Mouse (Mus musculus): ENCODE results near the gene Agtrap. TPM values are rescaled to one million over a fixed set of nuclear protein-coding genes. Genes with fewer than 3 reads are reported as not detected.

Agtrap gene
- polyA plus RNA-seq, 1 experiment, result 106 TPM

- Histone ChIP-seq H3K36me3 (ENCODE audit: control insufficient read depth, insufficient read depth, low read length) (no peaks in the 10 kb centered on the region), H3K27me3 (ENCODE audit: control insufficient read depth, insufficient read depth, low read length) (no peaks in the 10 kb centered on the region), H3K4me3 (ENCODE audit: control insufficient read depth, insufficient read depth, low read length) (no peak overlapping the region), H3K27ac (ENCODE audit: control insufficient read depth, insufficient read depth, low read length) (no peak overlapping the region), H3K4me1 (replicated peaks; ENCODE audit: control insufficient read depth, insufficient read depth, low read length) (no peaks in the 10 kb centered on the region)
- WGBS, result 48% methylated on average over 7 of the region's 7 CpGs
- no peak for DNase-seq
- no peak for TF ChIP-seq CTCF (IDR thresholded peaks at IDR 0.05; ENCODE audit: borderline replicate concordance, control insufficient read depth, extremely low read depth, insufficient read depth, low read length, poor library complexity)
- TF ChIP-seq POLR2A (IDR thresholded peaks at IDR 0.05; ENCODE audit: control insufficient read depth, extremely low read depth, insufficient read depth, low read length, poor library complexity), result no peak
Observed at GRCm38 (mm10) chr4:148108565-148109100, 20.8 kb upstream of the Agtrap start.

- Histone ChIP-seq H3K4me1 (replicated peaks; ENCODE audit: control insufficient read depth, insufficient read depth, low read length) (no peaks in the 10 kb centered on the region), H3K27me3 (ENCODE audit: control insufficient read depth, insufficient read depth, low read length) (no peaks in the 10 kb centered on the region), H3K27ac (ENCODE audit: control insufficient read depth, insufficient read depth, low read length) (no peak overlapping the region), H3K36me3 (ENCODE audit: control insufficient read depth, insufficient read depth, low read length) (no peaks in the 10 kb centered on the region), H3K4me3 (ENCODE audit: control insufficient read depth, insufficient read depth, low read length) (no peak overlapping the region)
- WGBS, result 75% methylated on average over 22 of the region's 22 CpGs
- TF ChIP-seq POLR2A (IDR thresholded peaks at IDR 0.05; ENCODE audit: control insufficient read depth, extremely low read depth, insufficient read depth, low read length, poor library complexity), result no peak
- TF ChIP-seq CTCF (IDR thresholded peaks at IDR 0.05; ENCODE audit: borderline replicate concordance, control insufficient read depth, extremely low read depth, insufficient read depth, low read length, poor library complexity), result no peak
- no peak for DNase-seq
Observed at GRCm38 (mm10) chr4:148107621-148108291, 19.9 kb upstream of the Agtrap start.

- Histone ChIP-seq H3K27me3 (ENCODE audit: control insufficient read depth, insufficient read depth, low read length) (no peaks in the 10 kb centered on the region), H3K4me1 (replicated peaks; ENCODE audit: control insufficient read depth, insufficient read depth, low read length) (peaks cover 26% of the 10 kb centered on the region), H3K36me3 (ENCODE audit: control insufficient read depth, insufficient read depth, low read length) (no peaks in the 10 kb centered on the region), H3K4me3 (ENCODE audit: control insufficient read depth, insufficient read depth, low read length) (no peak overlapping the region), H3K27ac (ENCODE audit: control insufficient read depth, insufficient read depth, low read length) (no peak overlapping the region)
- DNase-seq, result no peak
- TF ChIP-seq POLR2A (IDR thresholded peaks at IDR 0.05; ENCODE audit: control insufficient read depth, extremely low read depth, insufficient read depth, low read length, poor library complexity) (no peak), CTCF (IDR thresholded peaks at IDR 0.05; ENCODE audit: borderline replicate concordance, control insufficient read depth, extremely low read depth, insufficient read depth, low read length, poor library complexity) (no peak)
- WGBS, result 98% methylated on average over 3 of the region's 3 CpGs
Observed at GRCm38 (mm10) chr4:148104146-148104545, 16.3 kb upstream of the Agtrap start.

- peak; percentile 88 for DNase-seq
- H3K36me3 ChIP-seq (ENCODE audit: control insufficient read depth, insufficient read depth, low read length), result no peaks in the 10 kb centered on the region
- WGBS, result 18% methylated on average over 29 of the region's 29 CpGs
- H3K4me3 ChIP-seq (ENCODE audit: control insufficient read depth, insufficient read depth, low read length), result peak overlapping the region; percentile 36
- peak overlapping the region; percentile 44 for H3K27ac ChIP-seq (ENCODE audit: control insufficient read depth, insufficient read depth, low read length)
- TF ChIP-seq CTCF (IDR thresholded peaks at IDR 0.05; ENCODE audit: borderline replicate concordance, control insufficient read depth, extremely low read depth, insufficient read depth, low read length, poor library complexity) (peak; percentile 71; the same call in 1 of the 2 replicates), POLR2A (IDR thresholded peaks at IDR 0.05; ENCODE audit: control insufficient read depth, extremely low read depth, insufficient read depth, low read length, poor library complexity) (peak; percentile 59)
- H3K4me1 ChIP-seq (replicated peaks; ENCODE audit: control insufficient read depth, insufficient read depth, low read length), result peaks cover 48% of the 10 kb centered on the region
- H3K27me3 ChIP-seq (ENCODE audit: control insufficient read depth, insufficient read depth, low read length), result no peaks in the 10 kb centered on the region
Observed at GRCm38 (mm10) chr4:148101801-148102527, 14.1 kb upstream of the Agtrap start.

- no peaks in the 10 kb centered on the region for H3K36me3 ChIP-seq (ENCODE audit: control insufficient read depth, insufficient read depth, low read length)
- peak overlapping the region; percentile 25; the same call in 1 of the 2 replicates for H3K27ac ChIP-seq (ENCODE audit: control insufficient read depth, insufficient read depth, low read length)
- H3K27me3 ChIP-seq (ENCODE audit: control insufficient read depth, insufficient read depth, low read length), result no peaks in the 10 kb centered on the region
- DNase-seq, result no peak
- no peak overlapping the region for H3K4me3 ChIP-seq (ENCODE audit: control insufficient read depth, insufficient read depth, low read length)
- H3K4me1 ChIP-seq (replicated peaks; ENCODE audit: control insufficient read depth, insufficient read depth, low read length), result peaks cover 50% of the 10 kb centered on the region
- WGBS, result 90% methylated on average over 3 of the region's 3 CpGs
- TF ChIP-seq CTCF (IDR thresholded peaks at IDR 0.05; ENCODE audit: borderline replicate concordance, control insufficient read depth, extremely low read depth, insufficient read depth, low read length, poor library complexity), result no peak
- no peak for TF ChIP-seq POLR2A (IDR thresholded peaks at IDR 0.05; ENCODE audit: control insufficient read depth, extremely low read depth, insufficient read depth, low read length, poor library complexity)
Observed at GRCm38 (mm10) chr4:148098666-148099065, 10.8 kb upstream of the Agtrap start.

GRCm38 (mm10) chr4:148097936-148098335 is 10.1 kb upstream of the Agtrap start:
- DNase-seq, result peak; percentile 74
- peaks cover 50% of the 10 kb centered on the region for H3K4me1 ChIP-seq (replicated peaks; ENCODE audit: control insufficient read depth, insufficient read depth, low read length)
- WGBS, result 9% methylated on average over 2 of the region's 2 CpGs
- no peak overlapping the region for H3K4me3 ChIP-seq (ENCODE audit: control insufficient read depth, insufficient read depth, low read length)
- peak; percentile 37; the same call in 1 of the 2 replicates for TF ChIP-seq CTCF (IDR thresholded peaks at IDR 0.05; ENCODE audit: borderline replicate concordance, control insufficient read depth, extremely low read depth, insufficient read depth, low read length, poor library complexity)
- TF ChIP-seq POLR2A (IDR thresholded peaks at IDR 0.05; ENCODE audit: control insufficient read depth, extremely low read depth, insufficient read depth, low read length, poor library complexity), result no peak
- H3K27ac ChIP-seq (ENCODE audit: control insufficient read depth, insufficient read depth, low read length), result peak overlapping the region; percentile 78
- H3K36me3 ChIP-seq (ENCODE audit: control insufficient read depth, insufficient read depth, low read length), result no peaks in the 10 kb centered on the region
- H3K27me3 ChIP-seq (ENCODE audit: control insufficient read depth, insufficient read depth, low read length), result no peaks in the 10 kb centered on the region

Data from thymus, adult 2 months (tissue).